Mouse (Mus musculus) spleen, postnatal 10 days (tissue): ENCODE measurements around the gene Arrdc3.

Experiments
- DNase-seq, 2 experiments: peaks; one replicate each; pipeline ENCODE4 v3.0.0; 2021 to 2022; ENCODE audit warnings: low spot score in 2 of 2

Arrdc3 gene

DNA sequence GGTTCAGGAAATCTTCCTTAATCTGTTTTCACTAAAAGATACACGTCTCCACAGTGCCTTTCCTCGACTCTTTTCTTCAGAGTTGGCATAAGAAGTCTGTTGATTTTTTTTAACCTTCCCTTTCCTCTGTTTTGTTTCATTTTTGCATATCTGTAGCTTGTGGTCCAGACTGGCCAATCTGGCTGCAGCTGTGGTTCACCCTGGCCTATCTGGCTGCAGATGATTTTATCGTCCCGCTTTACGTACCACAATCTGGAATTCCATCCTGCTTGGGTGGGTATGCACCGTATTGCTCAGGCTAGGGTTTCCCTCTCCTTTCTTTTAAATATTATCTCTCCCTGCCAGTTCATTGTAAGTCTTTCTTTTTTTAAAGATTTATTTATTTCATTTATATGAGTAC lies 37.8 kb downstream of the Arrdc3 start:
- DNase-seq: no peak

GRCm38 (mm10) chr13:80921593-80922327 lies 38.6 kb downstream of the Arrdc3 start:
- DNase-seq: no peak

DNA sequence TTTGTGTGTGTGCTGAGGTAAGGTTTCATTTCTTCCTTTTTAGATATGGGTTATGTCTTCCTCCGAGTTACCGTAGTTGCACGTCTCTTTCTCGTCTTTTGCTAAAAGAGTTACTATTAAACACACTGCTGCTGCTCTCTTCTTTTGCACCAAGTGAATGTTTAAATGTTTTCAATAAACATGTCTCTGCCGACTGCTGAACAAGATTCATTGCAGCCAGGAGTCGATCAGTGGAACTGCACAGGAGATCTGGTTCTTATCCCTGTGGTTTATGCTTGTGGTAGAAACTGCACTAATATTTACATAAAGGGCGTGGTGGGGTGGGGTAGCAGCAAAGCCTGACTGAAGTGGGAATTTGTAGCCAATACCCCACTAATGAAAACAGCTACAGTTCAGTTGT lies 45.0 kb downstream of the Arrdc3 start:
- DNase-seq: peak in 1 of 2 experiments; percentile 30

- no peak for DNase-seq
Measured at GRCm38 (mm10) chr13:80930030-80930429, 46.8 kb downstream of the Arrdc3 start.

DNA sequence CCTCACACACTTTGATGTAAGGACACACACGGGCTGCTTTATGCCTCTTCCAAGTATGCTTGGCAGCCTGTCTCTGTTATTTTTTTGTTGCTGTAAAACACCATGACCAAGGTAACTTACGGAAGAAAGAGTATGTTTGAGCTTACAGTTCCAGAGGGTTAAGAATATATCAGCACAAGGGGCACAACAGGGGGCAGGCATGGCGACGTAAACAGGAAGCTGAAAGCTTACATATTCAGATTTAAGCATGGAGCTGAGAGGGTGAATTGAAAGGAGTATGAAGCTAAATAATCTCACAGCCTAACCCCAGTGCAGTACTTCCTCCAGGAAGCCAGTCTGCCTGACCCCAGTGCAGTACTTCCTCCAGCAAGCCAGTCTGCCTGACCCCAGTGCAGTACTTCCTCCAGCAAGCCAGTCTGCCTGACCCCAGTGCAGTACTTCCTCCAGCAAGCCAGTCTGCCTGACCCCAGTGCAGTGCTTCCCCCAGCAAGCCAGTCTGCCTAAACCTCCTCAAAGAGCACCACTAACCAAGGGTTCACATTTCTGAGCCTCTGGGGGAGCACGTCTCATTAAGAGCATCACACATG lies 49.7 kb downstream of the Arrdc3 start:
- no peak for DNase-seq

DNA sequence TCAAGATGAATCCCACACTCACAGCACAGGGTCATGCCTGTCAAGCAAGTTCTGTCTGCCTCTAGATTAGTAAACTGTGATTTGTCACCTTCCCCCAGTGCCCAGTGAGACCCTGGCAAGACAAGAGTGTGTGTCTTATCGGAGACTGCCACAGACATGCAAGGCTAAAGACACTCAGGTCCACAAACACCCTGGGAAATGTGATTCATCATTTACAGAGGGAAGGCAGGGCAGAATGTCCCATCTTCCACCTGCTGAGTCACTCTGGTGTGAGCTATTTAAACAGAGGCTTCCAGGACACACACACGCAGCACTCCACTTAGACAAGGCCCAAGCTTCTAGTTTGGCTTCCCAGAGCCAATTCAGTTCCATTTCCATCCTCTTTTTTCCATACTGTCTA lies 53.2 kb downstream of the Arrdc3 start:
- DNase-seq: no peak

GRCm38 (mm10) chr13:80939228-80939627 lies 56.0 kb downstream of the Arrdc3 start:
- no peak for DNase-seq

DNA sequence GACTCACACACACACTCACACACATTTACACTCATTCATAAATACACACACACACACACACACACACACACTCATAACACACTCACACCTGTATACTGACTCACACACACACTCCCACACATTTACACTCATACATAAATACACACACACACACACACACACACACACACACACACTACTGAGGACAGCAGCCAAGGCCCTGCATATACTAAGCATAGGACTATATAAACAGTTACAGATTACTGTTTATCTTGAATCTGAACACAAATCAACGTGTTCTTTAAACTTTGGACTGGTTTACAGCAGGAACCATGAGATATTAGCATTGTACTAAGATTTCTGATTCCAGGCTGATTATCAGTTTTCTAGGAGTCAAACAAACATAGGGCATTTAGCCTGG lies 56.7 kb downstream of the Arrdc3 start:
- no peak for DNase-seq

- no peak for DNase-seq
Measured at GRCm38 (mm10) chr13:80940421-80940820, 57.2 kb downstream of the Arrdc3 start.

DNA sequence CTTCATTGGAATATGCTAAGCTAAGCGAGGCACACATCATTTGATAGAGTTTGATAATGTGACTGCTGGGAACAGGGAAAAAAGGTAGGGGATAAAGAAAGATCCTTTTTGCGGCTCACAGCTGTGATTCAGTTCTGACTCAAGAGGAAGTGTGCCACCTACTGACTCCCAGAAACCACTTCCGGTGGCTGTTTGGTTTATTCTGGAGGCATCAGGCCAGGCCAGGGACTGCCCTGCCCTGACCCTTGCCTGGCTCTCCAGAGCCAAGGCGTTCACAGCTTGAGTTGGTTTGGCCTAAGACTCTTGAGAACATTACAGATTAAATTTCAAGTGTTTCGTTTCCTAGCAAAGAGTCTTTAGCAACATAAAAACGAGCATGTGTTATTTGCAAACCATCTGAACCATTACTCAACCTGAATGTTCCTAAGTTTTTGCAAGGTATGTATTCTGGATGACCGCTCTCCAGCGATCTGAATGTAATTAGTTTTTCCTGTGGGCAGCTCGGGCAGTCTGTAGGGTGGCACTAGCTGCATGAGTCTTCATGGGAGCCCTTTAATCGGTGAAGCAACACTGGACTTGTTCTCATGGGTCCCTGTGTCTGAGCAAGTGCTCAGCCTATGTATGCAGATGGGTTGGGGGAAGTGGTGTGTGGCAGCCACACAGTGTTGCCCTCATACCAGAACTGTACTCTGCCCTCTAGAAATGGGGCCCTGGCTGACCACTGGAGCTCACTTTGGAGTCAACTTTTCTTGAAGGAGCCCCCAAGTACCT lies 57.9 kb downstream of the Arrdc3 start:
- DNase-seq: peak; percentile 23 to 47

- no peak for DNase-seq
Measured at GRCm38 (mm10) chr13:80944532-80944931, 61.3 kb downstream of the Arrdc3 start.
